Mouse (Mus musculus): Measurements from ENCODE around the gene Lrrc45. TPM values are rescaled to one million over a fixed set of nuclear protein-coding genes. Genes with fewer than 3 reads are reported as not detected.
A peak's percentile ranks its signal among the peaks of the same experiment; 100 is the strongest.

Gene Lrrc45
- polyA plus RNA-seq, 1 experiment from 2014 or later, result 66.0 TPM

DNA sequence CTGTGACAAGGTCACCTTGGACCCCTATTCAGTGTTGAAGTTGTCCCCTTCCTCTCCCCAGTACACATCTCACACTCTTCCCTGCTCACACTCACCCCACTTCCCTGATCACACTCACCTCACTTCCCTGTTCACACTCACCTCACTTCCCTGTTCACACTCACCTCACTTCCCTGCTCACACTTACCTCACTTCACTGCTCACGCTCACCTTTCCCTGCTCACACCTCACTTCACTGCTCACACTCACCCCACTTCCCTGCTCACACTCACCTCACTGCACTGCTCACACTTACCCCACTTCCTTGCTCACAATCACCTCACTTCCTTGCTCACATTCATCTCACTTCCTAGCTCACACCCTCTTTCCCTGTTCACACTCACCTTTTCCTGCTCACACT, 17.7 kb downstream of the Lrrc45 start:
- peaks cover 18% of the 10 kb centered on the region for H3K4me1 ChIP-seq
- no peak overlapping the region for H3K4me2 ChIP-seq
- H3K27me3 ChIP-seq, result peaks cover 4% of the 10 kb centered on the region; the same call in 1 of the 2 replicates
- H3K36me3 ChIP-seq, result no peaks in the 10 kb centered on the region
- 100% methylated on average over 1 of the region's 1 CpGs for WGBS
- no peak overlapping the region for H3K9ac ChIP-seq
- no peak overlapping the region for H3K27ac ChIP-seq
- no peak overlapping the region for H3K4me3 ChIP-seq (replicated peaks)
- no peak for ATAC-seq (replicated peaks; ENCODE audit: low FRiP score)
- H3K9me3 ChIP-seq (replicated peaks), result no peaks in the 10 kb centered on the region

DNA sequence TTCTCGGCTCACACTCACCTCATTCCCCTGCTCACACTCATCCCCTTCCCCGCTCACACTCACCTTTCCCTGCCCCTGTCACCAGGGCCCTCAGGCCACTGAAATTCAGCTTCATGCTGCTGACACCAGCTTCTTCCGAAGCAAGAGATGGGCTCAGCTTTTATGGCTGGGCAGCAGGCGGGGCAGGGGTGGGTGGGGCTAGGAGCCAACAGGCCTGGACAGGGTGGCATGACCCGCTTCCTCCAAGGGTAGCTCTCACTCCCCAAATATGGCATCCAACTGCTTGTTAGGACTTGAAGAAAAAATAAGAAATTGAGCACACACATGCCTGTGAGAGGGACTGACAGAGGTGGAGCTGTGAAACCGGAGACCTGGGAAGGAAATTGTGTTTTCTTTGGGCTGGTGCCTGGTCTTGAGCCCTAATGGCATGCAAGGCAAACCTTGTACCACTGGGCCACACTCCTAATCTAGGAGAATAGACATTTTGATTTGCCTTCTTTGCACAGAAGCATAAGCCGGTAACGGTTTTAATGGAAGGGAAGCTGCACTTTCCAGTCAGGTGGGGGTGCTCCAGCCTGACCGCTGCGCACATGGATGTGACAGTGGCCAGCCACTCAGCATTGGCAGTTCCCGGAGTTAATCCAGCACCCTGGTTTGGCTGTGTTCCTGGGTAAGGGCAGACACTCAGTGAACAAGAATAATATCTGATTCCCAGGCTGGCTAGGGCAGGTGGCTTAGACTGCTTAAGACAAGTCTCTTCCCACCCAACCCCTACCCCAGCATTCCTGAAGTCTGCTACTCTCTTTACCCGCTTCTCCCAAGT, 18.3 kb downstream of the Lrrc45 start, which contains the start of gene Cbr2:
Gene Cbr2 (minus strand): TSS at position 257 of the 823 bp plus-strand sequence.
- no peak for ATAC-seq (replicated peaks; ENCODE audit: low FRiP score)
- Histone ChIP-seq H3K9me3 (replicated peaks) (no peaks in the 10 kb centered on the region), H3K4me3 (replicated peaks) (no peak within 1 kb of the TSS), H3K27me3 (peaks cover 4% of the 10 kb centered on the region; the same call in 1 of the 2 replicates), H3K36me3 (no peaks in the 10 kb centered on the region), H3K27ac (no peak within 1 kb of the TSS), H3K4me1 (peaks cover 12% of the 10 kb centered on the region), H3K9ac (no peak within 1 kb of the TSS), H3K4me2 (no peak within 1 kb of the TSS)
- 62% methylated on average over 12 of the region's 12 CpGs for WGBS

DNA sequence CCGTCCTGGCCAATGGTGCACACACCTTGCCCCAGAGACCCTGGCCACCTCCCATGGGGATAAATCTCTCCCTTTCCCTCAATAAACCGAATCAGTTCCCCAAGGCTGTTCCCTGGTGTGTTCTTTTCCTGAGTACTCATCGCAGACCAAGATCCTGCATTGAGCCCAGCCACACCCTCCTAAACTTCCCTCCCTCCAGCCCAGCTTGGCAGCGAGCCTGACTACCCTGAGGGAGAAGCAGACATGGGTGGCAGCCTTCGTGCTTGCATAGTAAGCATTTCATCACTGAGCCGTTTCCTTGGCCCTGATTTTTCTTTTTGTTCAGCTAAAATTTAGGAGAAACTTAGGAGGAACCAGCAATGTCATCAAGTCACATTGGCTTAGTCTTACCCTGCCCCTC, 19.8 kb downstream of the Lrrc45 start:
- H3K4me1 ChIP-seq, result peaks cover 12% of the 10 kb centered on the region; the same call in 1 of the 2 replicates
- ATAC-seq (replicated peaks; ENCODE audit: low FRiP score), result no peak
- no peak overlapping the region for H3K4me2 ChIP-seq
- H3K9ac ChIP-seq, result no peak overlapping the region
- no peaks in the 10 kb centered on the region for H3K36me3 ChIP-seq
- H3K27ac ChIP-seq, result no peak overlapping the region
- 63% methylated on average over 6 of the region's 6 CpGs for WGBS
- H3K27me3 ChIP-seq, result peaks cover 4% of the 10 kb centered on the region; the same call in 1 of the 2 replicates
- H3K4me3 ChIP-seq (replicated peaks), result no peak overlapping the region
- no peaks in the 10 kb centered on the region for H3K9me3 ChIP-seq (replicated peaks)

DNA sequence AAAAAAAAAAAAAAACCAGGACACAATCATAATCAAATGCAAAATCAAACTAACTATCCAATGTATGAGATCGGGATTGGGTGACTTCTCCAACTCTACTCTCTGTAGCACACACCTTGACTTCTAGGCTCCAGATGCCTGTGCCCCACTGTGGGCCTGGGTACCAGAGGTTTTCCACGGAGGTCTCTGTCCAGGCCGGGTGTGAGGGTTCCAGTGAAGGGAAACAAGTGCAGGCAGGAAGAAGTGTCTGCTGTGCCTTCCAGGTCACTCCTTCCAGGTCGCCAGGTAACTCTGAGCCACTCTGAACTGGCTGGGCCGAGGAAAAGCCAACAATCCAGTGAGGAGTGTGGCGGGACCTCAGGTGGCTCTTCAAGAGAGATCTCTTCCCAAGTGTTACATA, 22.7 kb downstream of the Lrrc45 start:
- WGBS, result 79% methylated on average over 6 of the region's 6 CpGs
- H3K27ac ChIP-seq, result no peak overlapping the region
- no peak for ATAC-seq (replicated peaks; ENCODE audit: low FRiP score)

DNA sequence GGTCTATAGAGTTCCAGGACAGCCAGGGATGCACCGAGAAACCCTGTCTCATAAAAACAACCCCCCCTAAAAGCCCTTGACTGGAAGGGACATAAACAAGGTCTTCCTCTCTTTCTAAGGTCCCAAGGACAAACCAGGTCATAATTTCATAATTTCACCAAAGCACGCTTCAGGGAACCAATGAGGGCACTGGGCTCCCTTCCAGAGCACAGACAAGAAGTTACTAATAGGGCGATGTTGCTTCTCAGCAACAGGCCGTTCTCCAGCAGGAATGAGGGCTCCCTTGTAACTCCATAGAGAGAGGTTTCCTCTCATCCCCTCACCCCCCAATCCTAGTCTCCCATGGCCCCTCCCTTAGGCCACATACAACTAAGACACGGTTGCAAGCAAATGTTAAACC, 27.3 kb downstream of the Lrrc45 start:
- no peak for ATAC-seq (replicated peaks; ENCODE audit: low FRiP score)

More for the DNA sequence above, 22.7 kb downstream of the Lrrc45 start:
- H3K27me3 ChIP-seq, result no peaks in the 10 kb centered on the region
- H3K9ac ChIP-seq, result no peak overlapping the region
- H3K4me1 ChIP-seq, result 0 out of 2 replicates have a peak, but pooled peaks cover 6% of the 10 kb centered on the region
- no peaks in the 10 kb centered on the region for H3K36me3 ChIP-seq
- no peak overlapping the region for H3K4me3 ChIP-seq (replicated peaks)
- no peak overlapping the region for H3K4me2 ChIP-seq
- H3K9me3 ChIP-seq (replicated peaks), result no peaks in the 10 kb centered on the region

DNA sequence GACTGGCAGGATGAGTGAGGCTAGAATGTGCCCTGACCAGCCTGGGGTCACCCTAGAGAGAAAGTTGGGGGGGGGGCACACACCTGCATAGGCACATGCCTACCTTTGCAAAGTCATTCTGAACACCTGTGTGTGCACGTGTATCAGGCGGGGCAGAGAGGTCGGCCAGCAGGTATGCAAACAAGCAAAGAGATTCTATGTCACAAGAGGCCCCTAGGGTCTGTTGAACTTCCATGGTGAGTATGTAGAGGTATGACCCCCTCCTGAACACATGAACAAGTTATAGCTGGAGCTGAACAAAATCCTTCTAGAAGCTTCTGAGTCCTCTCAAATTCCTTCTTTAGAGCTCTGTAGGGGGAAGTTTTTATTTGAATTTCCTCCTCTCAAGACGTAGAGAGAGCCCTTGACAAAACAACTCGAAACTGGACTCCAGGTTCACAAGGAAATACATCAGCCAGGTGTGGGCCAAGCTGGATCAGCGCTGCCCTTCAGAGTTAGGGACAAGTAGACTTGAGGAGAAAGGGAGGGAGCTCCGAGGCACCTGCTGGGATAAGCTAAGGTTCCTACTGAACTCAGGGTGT, 30.5 kb downstream of the Lrrc45 start:
- Histone ChIP-seq H3K9me3 (replicated peaks) (no peaks in the 10 kb centered on the region), H3K36me3 (no peaks in the 10 kb centered on the region), H3K27ac (no peak overlapping the region), H3K27me3 (no peaks in the 10 kb centered on the region), H3K4me3 (replicated peaks) (no peak overlapping the region), H3K9ac (no peak overlapping the region), H3K4me1 (no peaks in the 10 kb centered on the region), H3K4me2 (no peak overlapping the region)
- no peak for ATAC-seq (replicated peaks; ENCODE audit: low FRiP score)
- WGBS, result 72% methylated on average over 7 of the region's 7 CpGs

More for the DNA sequence above, 27.3 kb downstream of the Lrrc45 start:
- no peaks in the 10 kb centered on the region for H3K36me3 ChIP-seq
- no peak overlapping the region for H3K27ac ChIP-seq
- 91% methylated on average over 5 of the region's 5 CpGs for WGBS
- no peak overlapping the region for H3K4me3 ChIP-seq (replicated peaks)
- H3K4me1 ChIP-seq, result no peaks in the 10 kb centered on the region
- H3K27me3 ChIP-seq, result no peaks in the 10 kb centered on the region
- no peaks in the 10 kb centered on the region for H3K9me3 ChIP-seq (replicated peaks)
- no peak overlapping the region for H3K9ac ChIP-seq
- H3K4me2 ChIP-seq, result no peak overlapping the region

DNA sequence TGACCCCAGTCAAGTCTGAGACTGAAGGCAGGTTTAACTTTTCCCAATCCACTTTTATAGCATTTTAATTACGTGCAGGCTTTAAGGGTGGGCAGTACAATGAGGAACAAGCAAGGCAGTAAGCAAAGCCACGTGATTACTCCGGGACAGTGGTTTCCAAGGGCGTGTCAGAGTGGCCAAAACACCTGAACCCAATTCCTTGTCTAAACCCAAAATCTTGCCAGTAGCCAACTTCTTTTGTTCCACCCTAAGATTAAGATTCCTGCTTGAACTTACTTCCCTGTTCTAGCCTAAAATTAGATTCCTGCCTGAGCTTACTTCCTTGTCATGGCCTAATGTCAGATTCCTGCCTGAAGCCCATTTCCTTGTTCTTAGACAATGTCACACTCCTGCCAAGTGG, 34.2 kb downstream of the Lrrc45 start:
- Histone ChIP-seq H3K4me3 (replicated peaks) (no peak overlapping the region), H3K36me3 (no peaks in the 10 kb centered on the region), H3K4me1 (no peaks in the 10 kb centered on the region), H3K9ac (no peak overlapping the region), H3K27me3 (no peaks in the 10 kb centered on the region), H3K27ac (no peak overlapping the region), H3K9me3 (replicated peaks) (no peaks in the 10 kb centered on the region), H3K4me2 (no peak overlapping the region)
- no peak for ATAC-seq (replicated peaks; ENCODE audit: low FRiP score)
- WGBS, result 71% methylated on average over 4 of the region's 4 CpGs

DNA sequence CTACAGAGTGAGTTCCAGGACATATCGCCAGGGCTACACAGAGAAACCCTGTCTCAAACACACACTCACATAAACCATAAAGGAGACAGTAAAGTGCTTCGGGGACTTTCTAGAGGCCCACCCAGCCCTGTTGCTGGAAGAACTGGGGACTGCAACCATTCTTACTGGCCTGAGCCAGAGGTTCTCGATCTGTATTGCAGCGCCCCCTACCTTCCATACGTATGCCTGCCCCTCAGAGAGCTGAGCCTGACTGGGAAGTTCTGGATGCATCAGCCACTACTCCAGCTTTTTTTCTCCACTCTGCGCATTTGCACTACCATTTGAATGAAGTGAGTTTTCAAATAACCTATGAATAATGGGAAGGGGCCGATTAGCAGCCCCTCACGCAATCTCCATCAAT, 35.7 kb downstream of the Lrrc45 start:
- H3K36me3 ChIP-seq, result no peaks in the 10 kb centered on the region
- H3K9me3 ChIP-seq (replicated peaks), result no peaks in the 10 kb centered on the region
- no peak overlapping the region for H3K27ac ChIP-seq
- 66% methylated on average over 8 of the region's 8 CpGs for WGBS
- no peaks in the 10 kb centered on the region for H3K27me3 ChIP-seq
- no peak overlapping the region for H3K4me3 ChIP-seq (replicated peaks)
- ATAC-seq (replicated peaks; ENCODE audit: low FRiP score), result no peak
- no peak overlapping the region for H3K4me2 ChIP-seq
- H3K9ac ChIP-seq, result no peak overlapping the region
- H3K4me1 ChIP-seq, result no peaks in the 10 kb centered on the region

DNA sequence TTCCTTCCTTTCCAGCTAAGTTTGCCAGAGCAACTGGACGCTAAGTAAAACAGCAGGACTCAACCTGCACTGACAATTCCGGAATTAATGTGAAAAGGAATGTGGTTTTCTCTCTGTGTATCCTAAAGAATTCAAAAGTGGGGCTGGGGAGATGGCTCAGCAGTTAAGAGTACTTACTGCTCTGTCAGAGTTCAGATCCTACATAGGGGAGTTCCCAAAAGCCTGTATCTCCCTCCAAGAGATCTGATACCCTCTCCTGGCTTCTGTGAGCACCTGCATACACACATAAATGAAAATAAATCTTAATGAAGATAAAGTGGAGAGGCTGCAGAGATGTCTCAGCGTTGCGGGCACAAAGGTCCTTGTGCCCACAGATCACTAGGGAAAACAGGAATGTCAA, 37.9 kb downstream of the Lrrc45 start:
- Histone ChIP-seq H3K27ac (no peak overlapping the region), H3K9ac (no peak overlapping the region), H3K4me3 (replicated peaks) (no peak overlapping the region), H3K4me2 (no peak overlapping the region), H3K4me1 (no peaks in the 10 kb centered on the region), H3K9me3 (replicated peaks) (peaks cover 1% of the 10 kb centered on the region; the same call in 1 of the 2 replicates), H3K36me3 (no peaks in the 10 kb centered on the region), H3K27me3 (no peaks in the 10 kb centered on the region)
- ATAC-seq (replicated peaks; ENCODE audit: low FRiP score), result no peak
- 56% methylated on average over 4 of the region's 4 CpGs for WGBS

DNA sequence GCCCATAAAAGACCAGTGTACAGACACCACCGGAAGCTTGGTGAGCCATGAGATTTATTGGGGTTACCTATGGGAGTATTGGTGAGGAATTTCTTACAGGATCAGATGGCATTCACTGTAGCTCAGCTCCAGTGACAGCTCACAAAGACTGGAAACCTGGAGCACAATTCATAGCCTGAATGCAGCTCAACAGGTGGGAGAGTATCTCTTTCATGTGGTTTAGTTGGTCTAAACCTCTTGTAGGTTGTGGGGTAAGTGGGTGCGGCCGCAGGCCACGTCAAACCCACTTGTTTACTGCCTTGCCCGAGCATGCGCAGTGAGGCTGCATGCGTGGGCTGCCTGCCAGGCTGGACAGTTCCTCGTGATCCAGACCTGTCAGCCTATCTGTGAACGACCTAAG, 46.5 kb downstream of the Lrrc45 start:
- WGBS, result 60% methylated on average over 9 of the region's 9 CpGs
- H3K9ac ChIP-seq, result no peak overlapping the region
- H3K27me3 ChIP-seq, result peaks cover 5% of the 10 kb centered on the region; the same call in 1 of the 2 replicates
- H3K4me1 ChIP-seq, result peaks cover 6% of the 10 kb centered on the region; the same call in 1 of the 2 replicates
- H3K9me3 ChIP-seq (replicated peaks), result peaks cover 21% of the 10 kb centered on the region
- no peak overlapping the region for H3K4me2 ChIP-seq
- no peak overlapping the region for H3K4me3 ChIP-seq (replicated peaks)
- no peaks in the 10 kb centered on the region for H3K36me3 ChIP-seq
- no peak overlapping the region for H3K27ac ChIP-seq
- no peak for ATAC-seq (replicated peaks; ENCODE audit: low FRiP score)

DNA sequence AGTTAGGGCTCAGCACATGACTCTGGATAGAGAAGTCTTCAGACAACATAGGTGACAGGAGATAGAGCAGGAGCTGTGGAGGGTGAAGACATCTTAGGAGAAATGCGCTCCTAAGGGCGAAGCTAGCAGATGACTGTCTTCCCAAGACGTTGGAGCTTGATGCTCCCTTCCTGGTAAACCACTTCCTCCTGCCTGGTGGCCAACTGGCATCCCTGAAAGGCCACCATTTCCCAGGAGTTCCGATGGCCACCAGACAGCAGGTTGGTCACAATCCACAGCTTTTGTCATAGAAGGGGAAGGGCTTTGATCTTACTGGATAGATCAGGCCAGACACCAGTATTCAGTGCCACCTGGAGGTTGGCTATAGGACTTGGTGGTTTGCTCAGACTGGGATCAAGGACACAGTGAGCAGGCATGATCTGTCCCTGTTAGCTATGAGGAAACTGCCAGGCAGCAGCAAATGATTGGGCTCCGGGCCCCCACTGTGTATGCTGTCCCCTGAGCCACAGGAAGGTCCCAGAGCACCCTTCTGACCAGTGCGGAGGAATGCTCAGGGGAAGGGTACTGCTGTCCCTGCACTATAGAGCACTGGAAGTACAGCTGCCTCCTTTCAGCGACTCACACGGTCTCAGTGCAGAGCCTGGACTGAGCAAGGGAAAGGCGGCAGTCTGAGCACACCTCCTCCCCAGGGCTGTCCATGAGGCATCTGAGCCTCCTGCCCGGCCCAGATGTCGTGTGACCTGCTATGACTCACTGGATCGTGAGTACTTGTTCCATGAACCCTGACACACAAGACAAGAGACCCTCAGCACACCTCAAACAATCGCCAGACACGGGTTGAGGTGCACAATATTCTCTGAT, 48.3 kb downstream of the Lrrc45 start:
- Histone ChIP-seq H3K4me3 (replicated peaks) (no peak overlapping the region), H3K4me1 (peaks cover 6% of the 10 kb centered on the region; the same call in 1 of the 2 replicates), H3K4me2 (peak overlapping the region; percentile 47; the same call in 1 of the 2 replicates), H3K27ac (no peak overlapping the region), H3K27me3 (peaks cover 5% of the 10 kb centered on the region; the same call in 1 of the 2 replicates), H3K9ac (no peak overlapping the region), H3K36me3 (no peaks in the 10 kb centered on the region), H3K9me3 (replicated peaks) (peaks cover 15% of the 10 kb centered on the region)
- ATAC-seq (replicated peaks; ENCODE audit: low FRiP score), result no peak
- WGBS, result 66% methylated on average over 14 of the region's 14 CpGs
